Mouse (Mus musculus) neural tube, embryonic 14.5 days (tissue): ENCODE measurements at regions not wholly inside any gene's neighbourhood (a gene's known extent, or its start where the extent isn't known, plus 50 kb on each side); places are given as distances from the start of the nearest gene placed in this dataset.
"Not testable (repeated sequence)": the region's sequence is repeated elsewhere in the genome, so short reads cannot be mapped to it uniquely, and the experiment has no call there.

Source experiments
- ATAC-seq: fragments of 200-750 bp; cut with Nextera tagmentation; 2 replicates; pipeline ENCODE4 v1.8.0; 2017; ENCODE audit warnings: low read depth, mild to moderate bottlenecking, moderate TSS enrichment, moderate library complexity
- H3K27ac ChIP-seq: fragments of 300-500 bp; sonication (generic); 2 replicates; pipeline ENCODE4 v1.5.1; 2014; ENCODE audit warnings: low read depth, mild to moderate bottlenecking, control low read depth, low read length, moderate library complexity, mixed read lengths
- H3K27me3 ChIP-seq: fragments of 300-500 bp; sonication (generic); 2 replicates; pipeline ENCODE4 v1.6.1; 2014; ENCODE audit warnings: low read length; ENCODE audit not compliant: control insufficient read depth, insufficient read depth
- H3K36me3 ChIP-seq: fragments of 300-500 bp; sonication (generic); 2 replicates; pipeline ENCODE4 v1.6.1; 2014; ENCODE audit warnings: low read length, mixed read lengths; ENCODE audit not compliant: control insufficient read depth, insufficient read depth
- H3K4me1 ChIP-seq: fragments of 300-500 bp; sonication (generic); 2 replicates; pipeline ENCODE4 v1.6.1; 2014; ENCODE audit warnings: low read length; ENCODE audit not compliant: control insufficient read depth, insufficient read depth
- H3K4me2 ChIP-seq: fragments of 300-500 bp; sonication (generic); 2 replicates; pipeline ENCODE4 v1.6.1; 2014; ENCODE audit warnings: mild to moderate bottlenecking, low read depth, low read length, control low read depth
- H3K4me3 ChIP-seq: fragments of 300-500 bp; sonication (generic); 2 replicates; pipeline ENCODE4 v1.5.1; 2014; ENCODE audit warnings: low read depth, low read length, control low read depth, mixed read lengths
- H3K9ac ChIP-seq: fragments of 300-500 bp; sonication (generic); replicated peaks from 2 replicates; pipeline ENCODE4 v1.6.1; 2014; ENCODE audit warnings: low read depth, mild to moderate bottlenecking, control low read depth, low read length, mixed read lengths
- H3K9me3 ChIP-seq: fragments of 300-500 bp; sonication (generic); 2 replicates; pipeline ENCODE4 v1.6.1; 2016; ENCODE audit warnings: low read length; ENCODE audit not compliant: control insufficient read depth
- WGBS: fragments of 180-500 bp; shearing (Covaris S2); extraction: QIAGEN DNeasy Blood & Tissue Kit; methylation state at CpG from one replicate; pipeline ENCODE4 v1.1.7; 2014; 5-methylcytosine and 5-hydroxymethylcytosine counted together

DNA sequence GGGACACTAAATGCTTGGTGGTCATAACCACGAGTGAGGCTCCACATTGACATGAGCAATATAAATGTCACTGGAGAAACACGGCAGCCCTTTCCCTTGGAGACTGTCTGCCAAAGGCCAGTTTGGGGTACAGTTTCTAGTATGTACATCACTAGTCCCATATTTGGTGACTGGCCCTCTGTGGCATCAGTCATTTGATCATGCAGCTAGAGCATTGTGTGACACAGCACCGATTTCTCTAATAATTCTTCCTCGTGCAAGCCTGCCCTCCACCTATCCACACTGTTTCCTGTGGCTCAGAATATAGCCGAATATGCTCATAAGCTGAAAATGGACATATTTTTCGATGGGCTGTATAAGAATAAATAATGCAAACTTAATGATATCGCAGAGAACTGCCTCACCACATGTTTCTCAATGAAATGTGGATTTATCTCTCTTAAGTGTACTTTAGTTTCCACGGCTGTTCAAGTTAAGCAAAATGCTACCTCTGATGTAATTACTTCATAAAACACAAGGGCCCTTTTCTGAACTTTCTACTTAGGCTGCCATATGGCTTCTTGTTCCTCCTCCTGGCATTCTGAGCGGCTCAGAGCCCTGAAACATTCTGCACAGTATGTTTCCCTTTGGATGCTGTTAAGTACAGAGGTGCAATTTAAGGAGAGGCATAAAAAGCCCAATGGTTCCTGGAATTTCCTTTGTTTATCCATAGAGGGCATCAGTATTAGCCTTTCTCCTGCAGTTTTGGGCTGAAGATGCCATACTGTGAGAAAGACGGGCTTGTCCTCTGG is 97.7 kb upstream of the Pou6f2 start:
- WGBS, result 37% methylated on average over 10 of the region's 10 CpGs
- no peaks in the 10 kb centered on the region for H3K27me3 ChIP-seq
- H3K4me2 ChIP-seq, result no peak overlapping the region
- H3K27ac ChIP-seq, result no peak overlapping the region
- 0 out of 2 replicates have a peak overlapping the region, but pooled peaks have one; percentile 32 for H3K9ac ChIP-seq
- no peaks in the 10 kb centered on the region for H3K4me1 ChIP-seq
- peak; percentile 87 for ATAC-seq
- no peaks in the 10 kb centered on the region for H3K9me3 ChIP-seq
- H3K4me3 ChIP-seq, result no peak overlapping the region
- H3K36me3 ChIP-seq, result no peaks in the 10 kb centered on the region

DNA sequence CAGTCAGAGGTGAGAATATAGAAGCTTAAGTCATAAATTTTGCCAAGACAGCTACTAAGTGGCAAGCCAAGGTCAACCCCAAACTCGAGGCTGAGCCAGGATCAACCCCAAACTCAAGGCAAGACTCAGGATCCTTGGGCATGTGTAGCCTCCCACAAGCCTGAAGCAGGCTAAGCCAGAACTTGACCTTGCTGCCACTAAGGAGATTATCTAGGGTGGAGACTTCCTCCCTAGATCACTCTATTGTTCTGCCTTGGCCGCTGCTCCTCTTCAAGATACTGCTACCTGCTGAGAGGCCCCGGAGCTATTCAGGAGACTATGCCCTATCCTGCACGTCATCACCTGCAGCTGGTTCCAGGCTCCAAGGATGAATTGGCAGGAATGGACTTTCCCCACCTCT is 88.3 kb upstream of the Pou6f2 start:
- H3K36me3 ChIP-seq, H3K4me2 ChIP-seq, ATAC-seq, H3K4me1 ChIP-seq, H3K9me3 ChIP-seq, H3K4me3 ChIP-seq, H3K9ac ChIP-seq, H3K27me3 ChIP-seq, H3K27ac ChIP-seq: not testable (repeated sequence)
- 27% methylated on average over 4 of the region's 4 CpGs for WGBS

DNA sequence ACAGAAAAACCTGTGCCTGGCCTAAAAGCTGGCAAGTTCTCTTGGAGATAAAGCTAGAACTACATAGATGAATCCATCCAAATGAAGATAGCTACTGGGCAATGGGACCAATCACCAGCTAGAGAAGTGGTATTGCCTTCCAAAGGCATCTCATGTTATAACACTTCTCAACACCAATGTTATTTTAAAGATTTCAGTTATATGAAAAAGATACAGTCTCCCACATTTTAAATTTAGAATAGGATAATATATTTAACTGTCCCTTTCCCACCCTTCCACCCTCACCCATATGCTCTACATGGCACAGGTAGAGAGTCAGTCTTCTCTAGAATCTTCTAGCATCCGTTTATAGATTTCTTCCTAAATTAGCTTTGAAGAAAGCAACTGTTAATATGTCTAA is 87.6 kb upstream of the Pou6f2 start:
- Histone ChIP-seq H3K27ac (no peak overlapping the region), H3K4me3 (no peak overlapping the region), H3K4me1 (no peaks in the 10 kb centered on the region), H3K9me3 (no peaks in the 10 kb centered on the region), H3K9ac (no peak overlapping the region), H3K27me3 (no peaks in the 10 kb centered on the region), H3K4me2 (no peak overlapping the region), H3K36me3 (no peaks in the 10 kb centered on the region)
- ATAC-seq, result no peak
- 89% methylated on average over 1 of the region's 1 CpGs for WGBS

- H3K9me3 ChIP-seq, result no peaks in the 10 kb centered on the region
- H3K27me3 ChIP-seq, result no peaks in the 10 kb centered on the region
- H3K36me3 ChIP-seq, result no peaks in the 10 kb centered on the region
- no peak overlapping the region for H3K9ac ChIP-seq
- no peaks in the 10 kb centered on the region for H3K4me1 ChIP-seq
- H3K27ac ChIP-seq, result no peak overlapping the region
- no peak overlapping the region for H3K4me3 ChIP-seq
- ATAC-seq, result no peak
- no peak overlapping the region for H3K4me2 ChIP-seq
Observed at GRCm38 (mm10) chr13:18476311-18476710, 78.8 kb upstream of the Pou6f2 start.

GRCm38 (mm10) chr13:18471534-18471933 is 74.0 kb upstream of the Pou6f2 start:
- Histone ChIP-seq H3K27me3 (no peaks in the 10 kb centered on the region), H3K36me3 (no peaks in the 10 kb centered on the region), H3K27ac (no peak overlapping the region), H3K9me3 (no peaks in the 10 kb centered on the region), H3K4me2 (no peak overlapping the region), H3K9ac (no peak overlapping the region), H3K4me3 (no peak overlapping the region), H3K4me1 (no peaks in the 10 kb centered on the region)
- ATAC-seq, result no peak
- 49% methylated on average over 1 of the region's 1 CpGs for WGBS

GRCm38 (mm10) chr13:18465921-18466320 is 68.4 kb upstream of the Pou6f2 start:
- ATAC-seq, result no peak
- Histone ChIP-seq H3K4me1 (no peaks in the 10 kb centered on the region), H3K4me2 (no peak overlapping the region), H3K27ac (no peak overlapping the region), H3K9me3 (no peaks in the 10 kb centered on the region), H3K9ac (no peak overlapping the region), H3K36me3 (no peaks in the 10 kb centered on the region), H3K4me3 (no peak overlapping the region), H3K27me3 (no peaks in the 10 kb centered on the region)
- WGBS, result 92% methylated on average over 7 of the region's 7 CpGs

GRCm38 (mm10) chr13:18462221-18462620 is 64.7 kb upstream of the Pou6f2 start:
- no peaks in the 10 kb centered on the region for H3K4me1 ChIP-seq
- no peak overlapping the region for H3K4me3 ChIP-seq
- no peak overlapping the region for H3K9ac ChIP-seq
- H3K27me3 ChIP-seq, result no peaks in the 10 kb centered on the region
- ATAC-seq, result no peak
- H3K9me3 ChIP-seq, result no peaks in the 10 kb centered on the region
- no peaks in the 10 kb centered on the region for H3K36me3 ChIP-seq
- no peak overlapping the region for H3K4me2 ChIP-seq
- WGBS, result 32% methylated on average over 4 of the region's 4 CpGs
- H3K27ac ChIP-seq, result no peak overlapping the region

GRCm38 (mm10) chr13:18457337-18458236 is 60.1 kb upstream of the Pou6f2 start:
- Histone ChIP-seq H3K27me3 (no peaks in the 10 kb centered on the region), H3K4me2 (peak overlapping the region; percentile 8; the same call in 1 of the 2 replicates), H3K4me3 (no peak overlapping the region), H3K36me3 (no peaks in the 10 kb centered on the region), H3K9me3 (no peaks in the 10 kb centered on the region), H3K27ac (no peak overlapping the region), H3K4me1 (no peaks in the 10 kb centered on the region), H3K9ac (no peak overlapping the region)
- ATAC-seq, result peak; percentile 92
- WGBS, result 13% methylated on average over 14 of the region's 14 CpGs
